Mouse (Mus musculus): Measurements from ENCODE around the gene Ssxb2. TPM values are rescaled to one million over a fixed set of nuclear protein-coding genes. Genes with fewer than 3 reads are reported as not detected.
"Not testable (repeated sequence)": the region's sequence is repeated elsewhere in the genome, so short reads cannot be mapped to it uniquely, and the experiment has no call there.

Ssxb2 gene
- not detected in 2 replicates for polyA plus RNA-seq (2015; fragmentation: Nextera tagmentation; extraction: Ambion mirVana)

DNA sequence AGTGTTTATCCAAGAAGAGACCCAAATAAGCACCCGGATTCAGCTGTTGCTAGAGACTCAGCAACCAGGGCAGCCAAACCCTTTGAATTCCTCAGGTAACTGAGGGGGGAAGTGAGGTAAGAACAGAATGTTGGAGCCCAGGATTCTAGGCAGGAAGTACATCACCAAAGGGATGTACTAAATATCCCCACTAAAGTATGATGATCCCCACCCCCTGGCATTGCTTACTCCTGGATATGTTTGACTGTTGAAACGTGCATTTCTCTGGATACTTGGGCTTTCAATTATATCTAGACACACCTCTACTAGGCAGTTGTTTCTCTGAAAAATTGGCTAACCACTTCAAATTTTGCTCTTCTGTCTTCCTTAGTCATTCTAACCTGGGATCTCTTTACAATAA is at the start of gene Ssxb2:
Gene Ssxb2 (minus strand): TSS at position 101 of the 400 bp plus-strand sequence.
- H3K36me3 ChIP-seq (ENCODE audit: control insufficient read depth, insufficient read depth, low read length); H3K9me3 ChIP-seq (ENCODE audit: control insufficient read depth, low read length); ATAC-seq (ENCODE audit: low read depth); H3K27ac ChIP-seq (ENCODE audit: low read length); H3K27me3 ChIP-seq (ENCODE audit: control insufficient read depth, insufficient read depth, low read depth, low read length); H3K4me2 ChIP-seq (ENCODE audit: low read depth, low read length); H3K4me3 ChIP-seq (ENCODE audit: low read length); H3K9ac ChIP-seq (ENCODE audit: low read length); H3K4me1 ChIP-seq (replicated peaks; ENCODE audit: control insufficient read depth, insufficient read depth, low read length): not testable (repeated sequence)
- WGBS, result 62% methylated on average over 2 of the region's 2 CpGs

DNA sequence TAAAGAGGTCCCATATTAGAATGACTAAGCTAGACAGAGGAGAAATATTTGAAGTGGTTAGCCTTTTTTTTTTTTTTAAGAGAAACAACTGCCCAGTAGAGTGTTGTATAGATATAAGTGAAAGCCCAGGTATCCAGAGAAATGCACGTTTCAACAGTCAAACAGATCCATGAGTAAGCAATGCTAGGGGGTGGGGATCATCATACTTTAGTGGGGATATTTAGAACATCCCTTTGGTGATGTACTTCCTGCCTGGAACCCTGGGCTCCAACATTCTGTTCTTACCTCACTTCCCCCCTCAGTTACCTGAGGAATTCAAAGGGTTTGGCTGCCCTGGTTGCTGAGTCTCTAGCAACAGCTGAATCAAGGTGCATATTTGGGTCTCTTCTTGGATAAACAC is 48.5 kb downstream of the Ssxb2 start, which contains the start of gene Ssxb1:
Gene Ssxb1 (plus strand): TSS at position 301 of the 400 bp plus-strand sequence.
- not testable (repeated sequence) for H3K4me2 ChIP-seq (ENCODE audit: low read depth, low read length); H3K9ac ChIP-seq (ENCODE audit: low read length); H3K27ac ChIP-seq (ENCODE audit: low read length); H3K36me3 ChIP-seq (ENCODE audit: control insufficient read depth, insufficient read depth, low read length); H3K4me3 ChIP-seq (ENCODE audit: low read length); H3K4me1 ChIP-seq (replicated peaks; ENCODE audit: control insufficient read depth, insufficient read depth, low read length); ATAC-seq (ENCODE audit: low read depth); H3K9me3 ChIP-seq (ENCODE audit: control insufficient read depth, low read length); H3K27me3 ChIP-seq (ENCODE audit: control insufficient read depth, insufficient read depth, low read depth, low read length)
- WGBS, result 13% methylated on average over 1 of the region's 1 CpGs

Other genes starting within 250 kb of the Ssxb2 start
- gene Ftsj1, start 209.3 kb downstream of the Ssxb2 start, polyA plus RNA-seq (2015; fragmentation: Nextera tagmentation; extraction: Ambion mirVana), result 48.9 and 53.2 TPM in 2 replicates
- 101 and 104 TPM in 2 replicates for gene Slc38a5, start 190.6 kb downstream of the Ssxb2 start, polyA plus RNA-seq (2015; fragmentation: Nextera tagmentation; extraction: Ambion mirVana)
- gene Ssxb10, start 134.3 kb downstream of the Ssxb2 start, polyA plus RNA-seq (2015; fragmentation: Nextera tagmentation; extraction: Ambion mirVana), result not detected in 2 replicates
- not detected in 2 replicates for gene Ssxb9, start 94.7 kb downstream of the Ssxb2 start, polyA plus RNA-seq (2015; fragmentation: Nextera tagmentation; extraction: Ambion mirVana)
- not detected in 2 replicates for gene Ssxb1, start 48.4 kb downstream of the Ssxb2 start, polyA plus RNA-seq (2015; fragmentation: Nextera tagmentation; extraction: Ambion mirVana)
- not detected in 2 replicates for gene Gm14459, start 63.2 kb upstream of the Ssxb2 start, polyA plus RNA-seq (2015; fragmentation: Nextera tagmentation; extraction: Ambion mirVana)
- gene Ssxb6, start 86.5 kb upstream of the Ssxb2 start, polyA plus RNA-seq (2015; fragmentation: Nextera tagmentation; extraction: Ambion mirVana), result not detected in 2 replicates
- not detected in 2 replicates for gene Ssxb3, start 130.1 kb upstream of the Ssxb2 start, polyA plus RNA-seq (2015; fragmentation: Nextera tagmentation; extraction: Ambion mirVana)
- not detected in 2 replicates for gene Ssxb8, start 229.1 kb upstream of the Ssxb2 start, polyA plus RNA-seq (2015; fragmentation: Nextera tagmentation; extraction: Ambion mirVana)

Measured in lung, embryonic 16.5 days (tissue).